Comparison of ENCODE assay signal across 8 mouse cellular contexts in the genomic region with DNA sequence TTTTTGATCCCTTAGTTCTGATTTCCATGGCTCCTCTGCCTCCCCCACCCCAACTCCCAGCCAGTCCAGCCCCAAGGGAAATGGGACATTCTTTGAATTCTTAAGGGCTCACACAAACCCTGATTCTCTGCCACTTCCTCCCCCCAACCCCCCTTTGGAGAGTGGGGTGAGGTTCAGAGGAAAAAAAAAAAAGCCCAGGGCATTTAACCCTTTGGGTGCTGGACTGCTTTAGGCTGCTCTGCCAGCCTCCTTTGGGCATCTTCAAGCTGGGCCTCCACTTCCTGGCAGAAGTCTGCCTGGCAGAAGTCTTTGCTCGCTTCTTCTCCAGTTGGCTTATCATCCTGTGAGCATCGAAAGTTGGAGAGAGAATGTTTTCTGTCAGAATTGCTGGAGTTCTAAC. TPM values are rescaled to one million over a fixed set of nuclear protein-coding genes. Genes with fewer than 3 reads are reported as not detected.
DNase-seq lines count a peak whose midpoint lies in the region; ATAC-seq and TF ChIP-seq lines count a peak whose summit lies in the region.

No protein-coding gene starts in this region.

- H3K4me2 ChIP-seq in embryonic facial prominence, embryonic 11.5 days (ENCODE audit: low read depth, low read length), result no peak overlapping the region
- H3K4me2 ChIP-seq in hindbrain, embryonic 15.5 days, result no peak overlapping the region
- peak overlapping the region; percentile 6; the same call in 1 of the 2 replicates for H3K4me2 ChIP-seq in liver, postnatal 0 days (ENCODE audit: low read depth, low read length)

- peak overlapping the region; percentile 52 for H3K27ac ChIP-seq in embryonic facial prominence, embryonic 11.5 days (replicated peaks; ENCODE audit: low read depth, low read length)
- H3K27ac ChIP-seq in hindbrain, embryonic 15.5 days (replicated peaks), result peak overlapping the region; percentile 17; the same call in 1 of the 2 replicates
- H3K27ac ChIP-seq in liver, postnatal 0 days (ENCODE audit: low read depth), result peak overlapping the region; percentile 51

- intact Hi-C loops in left cerebral cortex, postnatal 4 days (cut with DNase I), result no loop called here

- ATAC-seq in embryonic facial prominence, embryonic 11.5 days (replicated peaks; ENCODE audit: insufficient number of reproducible peaks, low FRiP score, low TSS enrichment, low read depth), result no peak
- ATAC-seq in hindbrain, embryonic 15.5 days (ENCODE audit: low FRiP score, low read depth), result no peak
- no peak for ATAC-seq in liver, postnatal 0 days

- WGBS in embryonic facial prominence, embryonic 11.5 days, result 57% methylated on average over 2 of the region's 2 CpGs
- WGBS in hindbrain, embryonic 15.5 days, result 54% methylated on average over 2 of the region's 2 CpGs
- 56% methylated on average over 2 of the region's 2 CpGs for WGBS in liver, postnatal 0 days (ENCODE audit: insufficient replicate concordance)

- H3K9me3 ChIP-seq in embryonic facial prominence, embryonic 11.5 days (replicated peaks; ENCODE audit: control insufficient read depth, low read length), result no peaks in the 10 kb centered on the region
- no peaks in the 10 kb centered on the region for H3K9me3 ChIP-seq in hindbrain, embryonic 15.5 days
- H3K9me3 ChIP-seq in liver, postnatal 0 days (ENCODE audit: low read length), result no peaks in the 10 kb centered on the region

- H3K4me3 ChIP-seq in embryonic facial prominence, embryonic 11.5 days (ENCODE audit: low read depth, low read length), result no peak overlapping the region
- no peak overlapping the region for H3K4me3 ChIP-seq in hindbrain, embryonic 15.5 days
- H3K4me3 ChIP-seq in liver, postnatal 0 days (ENCODE audit: low read depth, low read length), result no peak overlapping the region

- H3K4me1 ChIP-seq in embryonic facial prominence, embryonic 11.5 days (ENCODE audit: control insufficient read depth, insufficient read depth, low read length), result peaks cover 50% of the 10 kb centered on the region
- peaks cover 96% of the 10 kb centered on the region for H3K4me1 ChIP-seq in hindbrain, embryonic 15.5 days (replicated peaks)
- peaks cover 79% of the 10 kb centered on the region for H3K4me1 ChIP-seq in liver, postnatal 0 days (ENCODE audit: insufficient read depth)

- peak; percentile 57 to 78 for DNase-seq in kidney, adult 8-10 months
- no peak for DNase-seq in kidney, adult 18-20 months
- peak; percentile 74 for DNase-seq in embryonic facial prominence, embryonic 11.5 days (ENCODE audit: low spot score)
- DNase-seq in liver, postnatal 0 days, result no peak
- peak; percentile 74 for DNase-seq in thymus, postnatal 14 days
- no peak for DNase-seq in urinary bladder, postnatal 14 days (ENCODE audit: low spot score)
- DNase-seq in left cerebral cortex, postnatal 4 days, result no peak

- no peaks in the 10 kb centered on the region for H3K27me3 ChIP-seq in embryonic facial prominence, embryonic 11.5 days (ENCODE audit: control insufficient read depth, insufficient read depth, low read length)
- no peaks in the 10 kb centered on the region for H3K27me3 ChIP-seq in hindbrain, embryonic 15.5 days
- H3K27me3 ChIP-seq in liver, postnatal 0 days (ENCODE audit: insufficient read depth, low read length), result no peaks in the 10 kb centered on the region

- no peak for TF ChIP-seq CTCF in liver, postnatal 0 days (IDR thresholded peaks at IDR 0.05; ENCODE audit: low read depth)

- peaks cover 3% of the 10 kb centered on the region; the same call in 1 of the 2 replicates for H3K36me3 ChIP-seq in embryonic facial prominence, embryonic 11.5 days (replicated peaks; ENCODE audit: control insufficient read depth, insufficient read depth, low read depth, low read length)
- peaks cover 18% of the 10 kb centered on the region for H3K36me3 ChIP-seq in hindbrain, embryonic 15.5 days
- peaks cover 30% of the 10 kb centered on the region for H3K36me3 ChIP-seq in liver, postnatal 0 days (replicated peaks; ENCODE audit: insufficient read depth, low read length)

- H3K9ac ChIP-seq in embryonic facial prominence, embryonic 11.5 days (replicated peaks; ENCODE audit: low read length), result no peak overlapping the region
- no peak overlapping the region for H3K9ac ChIP-seq in hindbrain, embryonic 15.5 days
- no peak overlapping the region for H3K9ac ChIP-seq in liver, postnatal 0 days (replicated peaks)

- no peak for TF ChIP-seq EP300 in liver, postnatal 0 days (IDR thresholded peaks at IDR 0.05; ENCODE audit: low read depth)

RNA-seq across cellular contexts. Expression of a gene that starts 9.3 kb away (rescaled TPM):
- polyA plus RNA-seq in embryonic facial prominence, embryonic 11.5 days (2014; fragmentation: Nextera tagmentation; extraction: Ambion mirVana), result 62.6 and 67.8 TPM in 2 replicates
- 152 and 173 TPM in 2 replicates for polyA plus RNA-seq in hindbrain, embryonic 15.5 days (2015; fragmentation: Nextera tagmentation; extraction: Ambion mirVana)
- polyA plus RNA-seq in liver, postnatal 0 days (2015; fragmentation: Nextera tagmentation; extraction: Ambion mirVana), result 30.0 and 32.2 TPM in 2 replicates
- total RNA-seq in left cerebral cortex, postnatal 4 days (2021), result 100 to 1,000 TPM; 190 to 199 TPM

RNA-seq across cellular contexts. Expression of a gene that starts 25.9 kb away (rescaled TPM):
- polyA plus RNA-seq in embryonic facial prominence, embryonic 11.5 days (2014; fragmentation: Nextera tagmentation; extraction: Ambion mirVana), result 524 and 537 TPM in 2 replicates
- 296 and 312 TPM in 2 replicates for polyA plus RNA-seq in hindbrain, embryonic 15.5 days (2015; fragmentation: Nextera tagmentation; extraction: Ambion mirVana)
- 409 and 433 TPM in 2 replicates for polyA plus RNA-seq in liver, postnatal 0 days (2015; fragmentation: Nextera tagmentation; extraction: Ambion mirVana)
- total RNA-seq in left cerebral cortex, postnatal 4 days (2021), result 100 to 1,000 TPM; 614 to 660 TPM

RNA-seq across cellular contexts. Expression of a gene that starts 32.4 kb away (rescaled TPM):
- not detected in 2 replicates for polyA plus RNA-seq in embryonic facial prominence, embryonic 11.5 days (2014; fragmentation: Nextera tagmentation; extraction: Ambion mirVana)
- 0.26 and 0.28 TPM in 2 replicates for polyA plus RNA-seq in hindbrain, embryonic 15.5 days (2015; fragmentation: Nextera tagmentation; extraction: Ambion mirVana)
- not detected in 2 replicates for polyA plus RNA-seq in liver, postnatal 0 days (2015; fragmentation: Nextera tagmentation; extraction: Ambion mirVana)
- 1 to 10 TPM in 1 of 2 experiments, not detected in 1; 2.0 TPM for total RNA-seq in left cerebral cortex, postnatal 4 days (2021)

RNA-seq across cellular contexts. Expression of a gene that starts 32.5 kb away (rescaled TPM):
- polyA plus RNA-seq in embryonic facial prominence, embryonic 11.5 days (2014; fragmentation: Nextera tagmentation; extraction: Ambion mirVana), result 15.4 and 20.0 TPM in 2 replicates
- polyA plus RNA-seq in hindbrain, embryonic 15.5 days (2015; fragmentation: Nextera tagmentation; extraction: Ambion mirVana), result 32.4 and 38.8 TPM in 2 replicates
- polyA plus RNA-seq in liver, postnatal 0 days (2015; fragmentation: Nextera tagmentation; extraction: Ambion mirVana), result 0.25 and 0.28 TPM in 2 replicates
- 10 to 100 TPM; 27.1 to 29.0 TPM for total RNA-seq in left cerebral cortex, postnatal 4 days (2021)

RNA-seq across cellular contexts. Expression of a gene that starts 41.7 kb away (rescaled TPM):
- 12.9 and 13.1 TPM in 2 replicates for polyA plus RNA-seq in embryonic facial prominence, embryonic 11.5 days (2014; fragmentation: Nextera tagmentation; extraction: Ambion mirVana)
- 14.9 and 16.2 TPM in 2 replicates for polyA plus RNA-seq in hindbrain, embryonic 15.5 days (2015; fragmentation: Nextera tagmentation; extraction: Ambion mirVana)
- 5.5 and 5.8 TPM in 2 replicates for polyA plus RNA-seq in liver, postnatal 0 days (2015; fragmentation: Nextera tagmentation; extraction: Ambion mirVana)
- 10 to 100 TPM; 17.6 to 20.4 TPM for total RNA-seq in left cerebral cortex, postnatal 4 days (2021)

Comparison
In these comparisons a context has a peak if more than half of its experiments do, and no peak if none do; other contexts are left out.
1. DNase-seq: peak in kidney, adult 8-10 months (2 of 2), embryonic facial prominence, embryonic 11.5 days (single experiment) and thymus, postnatal 14 days (single experiment); none in kidney, adult 18-20 months (single experiment), liver, postnatal 0 days (single experiment), urinary bladder, postnatal 14 days (single experiment) and left cerebral cortex, postnatal 4 days (single experiment).
2. Peak in every context shown above with its lines, with median percentiles within 50 percentile points of each other: H3K27ac ChIP-seq.